Mouse (Mus musculus): Measurements from ENCODE around the gene Gpr65.

Gene Gpr65

DNA sequence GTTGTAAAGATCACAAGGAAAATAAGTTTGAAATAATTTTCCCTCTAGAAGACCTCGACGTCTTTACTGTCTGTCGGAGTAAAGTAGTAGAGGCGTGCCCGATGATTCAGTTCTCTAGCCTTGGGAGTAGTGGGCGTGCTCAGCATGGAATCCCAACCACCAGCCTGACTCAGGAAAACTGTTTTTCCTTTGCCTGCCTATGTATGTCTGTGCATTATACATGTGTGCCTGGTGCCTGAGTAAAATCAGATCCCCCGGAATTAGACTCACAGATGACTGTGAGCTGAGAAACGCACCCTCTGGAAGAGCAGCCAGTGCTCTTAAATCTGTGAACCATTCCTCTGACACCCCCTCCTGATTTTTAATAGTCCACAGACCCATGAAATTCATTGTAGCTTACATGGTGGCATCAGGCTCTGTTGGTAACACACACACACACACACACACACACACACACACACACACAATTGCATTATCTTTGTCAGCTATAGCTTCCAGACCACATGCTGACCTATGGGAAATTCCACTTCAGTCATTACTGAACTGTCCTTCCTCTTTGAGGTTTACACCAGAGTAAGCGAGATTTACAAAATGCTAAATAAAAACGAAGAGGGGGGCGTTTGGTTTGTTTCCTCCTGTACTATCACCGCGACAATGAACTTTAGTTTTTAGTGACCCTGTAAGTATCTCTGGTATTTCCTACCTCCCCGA is 14.5 kb downstream of the Gpr65 start:
- DNase-seq (ENCODE audit: low read depth): peak; percentile 16

- peak; percentile 35 for DNase-seq (ENCODE audit: low read depth)
These were observed 15.0 kb downstream of the Gpr65 start for GRCm38 (mm10) chr12:98283487-98283860.

- no peak for DNase-seq (ENCODE audit: low read depth)
These were observed 16.0 kb downstream of the Gpr65 start for GRCm38 (mm10) chr12:98284477-98284876.

GRCm38 (mm10) chr12:98290475-98290874 is 22.0 kb downstream of the Gpr65 start:
- DNase-seq (ENCODE audit: low read depth): no peak

GRCm38 (mm10) chr12:98292278-98292677 is 23.8 kb downstream of the Gpr65 start:
- no peak for DNase-seq (ENCODE audit: low read depth)

DNA sequence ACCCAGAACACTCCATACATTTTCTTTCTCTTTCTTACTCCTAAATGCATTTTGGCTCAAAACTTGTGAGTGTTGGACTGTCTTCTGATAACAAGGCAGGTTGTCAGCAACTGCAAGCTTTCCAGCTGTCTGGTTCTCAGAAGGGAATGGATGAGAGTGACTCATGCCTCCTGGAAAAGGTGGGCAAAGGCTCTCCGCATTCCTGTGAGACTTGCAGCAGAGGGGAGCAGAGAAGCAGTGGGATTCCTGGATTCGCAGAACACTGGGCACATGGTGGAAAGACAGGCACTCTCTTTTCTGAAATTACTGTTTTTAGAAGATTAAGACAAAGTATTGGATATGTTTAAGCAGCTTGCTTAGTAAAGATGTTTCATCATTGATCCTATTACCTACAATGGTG is 25.8 kb downstream of the Gpr65 start:
- DNase-seq (ENCODE audit: low read depth): no peak

- DNase-seq (ENCODE audit: low read depth): no peak
These were observed 33.5 kb downstream of the Gpr65 start for GRCm38 (mm10) chr12:98301980-98302379.

DNA sequence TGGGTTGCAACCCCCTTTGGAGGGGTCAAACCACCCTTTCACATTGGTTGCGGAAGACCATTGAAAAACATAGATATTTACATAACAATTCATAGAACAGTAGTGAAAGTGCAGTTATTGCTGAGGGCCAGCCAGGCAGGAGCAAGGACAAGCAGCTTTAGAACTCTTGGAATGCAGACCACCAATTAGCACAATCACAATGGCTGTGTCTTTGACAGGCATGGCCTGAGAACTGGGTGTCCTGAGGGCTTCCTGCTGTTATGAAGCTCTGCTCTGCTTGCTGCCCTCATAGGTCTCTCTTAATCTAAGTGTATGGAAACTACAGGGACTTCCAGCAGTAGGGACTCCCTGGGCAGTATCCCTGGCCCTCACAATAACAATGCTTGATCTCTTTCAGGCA is 34.6 kb downstream of the Gpr65 start:
- DNase-seq (ENCODE audit: low read depth): no peak

- no peak for DNase-seq (ENCODE audit: low read depth)
These were observed 38.9 kb downstream of the Gpr65 start for GRCm38 (mm10) chr12:98307179-98307915.

- DNase-seq (ENCODE audit: low read depth): no peak
These were observed 43.1 kb downstream of the Gpr65 start for GRCm38 (mm10) chr12:98311376-98312083.

- no peak for DNase-seq (ENCODE audit: low read depth)
These were observed 47.5 kb downstream of the Gpr65 start for GRCm38 (mm10) chr12:98315924-98316323.

DNA sequence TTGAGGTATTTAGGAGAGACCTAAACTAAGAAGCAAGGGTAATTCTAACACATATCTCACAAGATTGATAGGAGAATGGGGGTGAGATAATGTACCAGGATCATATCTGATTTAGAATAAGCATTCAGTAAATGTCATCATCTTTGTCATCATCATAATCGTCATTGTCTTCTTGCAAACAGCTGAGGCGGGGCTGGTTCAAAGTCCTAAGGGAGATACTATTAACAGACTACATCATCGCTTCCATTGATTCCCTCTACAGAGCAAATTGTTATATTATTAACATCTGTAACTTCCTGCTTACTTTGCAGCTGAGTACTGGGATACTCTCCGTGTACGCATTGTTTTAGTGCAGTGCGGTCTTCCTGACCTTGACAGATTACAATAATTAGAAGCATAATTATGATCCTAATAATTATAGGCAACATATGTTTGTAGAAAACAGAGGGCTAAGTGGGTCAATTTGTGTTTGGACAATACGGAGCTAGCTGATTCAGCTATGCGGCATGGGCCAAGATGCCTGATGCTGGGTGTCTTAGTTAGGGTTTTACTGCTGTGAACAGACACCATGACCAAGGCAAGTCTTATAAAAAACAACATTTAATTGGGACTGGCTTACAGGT is 49.4 kb downstream of the Gpr65 start:
- no peak for DNase-seq (ENCODE audit: low read depth)

DNA sequence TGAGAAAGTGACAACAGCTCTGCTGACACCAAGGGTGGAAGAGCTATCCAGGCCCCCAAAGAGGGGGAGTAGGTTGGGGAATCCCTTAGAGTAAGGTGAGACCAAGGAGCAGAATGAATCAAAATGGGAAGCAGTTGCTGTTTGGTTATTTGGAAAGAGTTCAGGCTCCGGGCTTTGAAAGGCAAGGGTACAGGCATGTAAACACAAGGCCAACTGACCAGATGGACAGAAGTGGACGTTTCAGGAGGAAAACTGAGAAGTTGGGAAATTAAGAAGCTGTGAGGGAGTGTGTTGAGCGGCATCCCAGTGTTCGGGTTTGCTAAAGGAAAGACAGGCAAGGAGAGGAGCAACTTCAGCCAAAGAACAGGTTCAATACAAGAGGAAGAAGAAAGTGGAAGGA is 54.0 kb downstream of the Gpr65 start:
- no peak for DNase-seq (ENCODE audit: low read depth)

- peak; percentile 36 for DNase-seq (ENCODE audit: low read depth)
These were observed 55.7 kb downstream of the Gpr65 start for GRCm38 (mm10) chr12:98324170-98324569.

Measured in naive thymus-derived CD4-positive, alpha-beta T cell, adult 2 months (primary cell).